ENCODE assay signal across 7 mouse cellular contexts in genomic region chr7:30588676-30589434, GRCm38 (mm10). TPM values are rescaled to one million over a fixed set of nuclear protein-coding genes. Genes with fewer than 3 reads are reported as not detected.
A peak's percentile ranks its signal among the peaks of the same experiment; 100 is the strongest.
DNase-seq lines count a peak whose midpoint lies in the region; ATAC-seq and TF ChIP-seq lines count a peak whose summit lies in the region.

Gene Kmt2b, minus strand, starts transcription at chr7:30588726.

- H3K4me1 ChIP-seq in embryonic facial prominence, embryonic 10.5 days: peaks cover 24% of the 10 kb centered on the region
- no peaks in the 10 kb centered on the region for H3K4me1 ChIP-seq in intestine, postnatal 0 days (replicated peaks; ENCODE audit: control insufficient read depth, insufficient read depth, low read length)
- peaks cover 23% of the 10 kb centered on the region for H3K4me1 ChIP-seq in midbrain, embryonic 12.5 days
- peaks cover 15% of the 10 kb centered on the region for H3K4me1 ChIP-seq in small intestine, adult 2 months (ENCODE audit: control insufficient read depth, insufficient read depth, insufficient read length, low read length)

- H3K4me2 ChIP-seq in intestine, postnatal 0 days (replicated peaks; ENCODE audit: low read depth): peak within 1 kb of the TSS; percentile 67
- peak within 1 kb of the TSS; percentile 90 for H3K4me2 ChIP-seq in midbrain, embryonic 12.5 days (replicated peaks)

- under 1% methylated on average over 66 of the region's 68 CpGs for WGBS in embryonic facial prominence, embryonic 10.5 days
- under 1% methylated on average over 49 of the region's 68 CpGs for WGBS in intestine, postnatal 0 days
- under 1% methylated on average over 58 of the region's 68 CpGs for WGBS in midbrain, embryonic 12.5 days
- under 1% methylated on average over 60 of the region's 68 CpGs for WGBS in small intestine, adult 2 months

- intact Hi-C loops in left cerebral cortex, postnatal 4 days (cut with DNase I): no loop called here

- no peaks in the 10 kb centered on the region for H3K27me3 ChIP-seq in embryonic facial prominence, embryonic 10.5 days (replicated peaks; ENCODE audit: low read depth, poor library complexity, severe bottlenecking)
- no peaks in the 10 kb centered on the region for H3K27me3 ChIP-seq in intestine, postnatal 0 days (replicated peaks; ENCODE audit: control insufficient read depth, insufficient read depth, low read length)
- H3K27me3 ChIP-seq in midbrain, embryonic 12.5 days: no peaks in the 10 kb centered on the region
- H3K27me3 ChIP-seq in small intestine, adult 2 months (ENCODE audit: control insufficient read depth, insufficient read depth, low read length): no peaks in the 10 kb centered on the region

- TF ChIP-seq POLR2A in small intestine, adult 2 months (IDR thresholded peaks at IDR 0.05; ENCODE audit: low read depth, low read length): peak; percentile 71

- H3K27ac ChIP-seq in embryonic facial prominence, embryonic 10.5 days (replicated peaks): peak within 1 kb of the TSS; percentile 99
- H3K27ac ChIP-seq in intestine, postnatal 0 days (ENCODE audit: low read depth, low read length): peak within 1 kb of the TSS; percentile 87
- H3K27ac ChIP-seq in midbrain, embryonic 12.5 days (replicated peaks): peak within 1 kb of the TSS; percentile 94
- H3K27ac ChIP-seq in small intestine, adult 2 months (ENCODE audit: insufficient read depth, low read depth, low read length): peak within 1 kb of the TSS; percentile 79

- peak; percentile 97 for DNase-seq in adrenal gland, postnatal 10 days
- DNase-seq in embryonic facial prominence, embryonic 10.5 days (ENCODE audit: low spot score): peak; percentile 99
- peak; percentile 92 for DNase-seq in gonadal fat pad, adult 2 months (ENCODE audit: low read depth)
- DNase-seq in left cerebral cortex, postnatal 4 days: peak; percentile 98

- ATAC-seq in intestine, postnatal 0 days: peak; percentile 94
- peak; percentile 96 for ATAC-seq in midbrain, embryonic 12.5 days (ENCODE audit: low FRiP score, low read depth)

- H3K9ac ChIP-seq in intestine, postnatal 0 days (ENCODE audit: low read depth, low read length): peak within 1 kb of the TSS; percentile 92
- H3K9ac ChIP-seq in midbrain, embryonic 12.5 days (replicated peaks): peak within 1 kb of the TSS; percentile 100

- peaks cover 33% of the 10 kb centered on the region for H3K36me3 ChIP-seq in embryonic facial prominence, embryonic 10.5 days (replicated peaks)
- peaks cover 29% of the 10 kb centered on the region for H3K36me3 ChIP-seq in intestine, postnatal 0 days (ENCODE audit: control insufficient read depth, insufficient read depth)
- H3K36me3 ChIP-seq in midbrain, embryonic 12.5 days: peaks cover 31% of the 10 kb centered on the region
- H3K36me3 ChIP-seq in small intestine, adult 2 months (ENCODE audit: control insufficient read depth, insufficient read depth, low read length): peaks cover 25% of the 10 kb centered on the region

- H3K9me3 ChIP-seq in embryonic facial prominence, embryonic 10.5 days: no peaks in the 10 kb centered on the region
- no peaks in the 10 kb centered on the region for H3K9me3 ChIP-seq in intestine, postnatal 0 days (ENCODE audit: control insufficient read depth)
- no peaks in the 10 kb centered on the region for H3K9me3 ChIP-seq in midbrain, embryonic 12.5 days

- peak within 1 kb of the TSS; percentile 99 for H3K4me3 ChIP-seq in embryonic facial prominence, embryonic 10.5 days
- peak within 1 kb of the TSS; percentile 81 for H3K4me3 ChIP-seq in intestine, postnatal 0 days (ENCODE audit: low read depth, low read length)
- H3K4me3 ChIP-seq in midbrain, embryonic 12.5 days: peak within 1 kb of the TSS; percentile 98
- H3K4me3 ChIP-seq in small intestine, adult 2 months (ENCODE audit: low read depth, low read length): peak within 1 kb of the TSS; percentile 94

- 0 out of 2 replicates have a peak, but pooled peaks have one; percentile 13 for TF ChIP-seq CTCF in intestine, postnatal 0 days (IDR thresholded peaks at IDR 0.05; ENCODE audit: low read depth)
- no peak for TF ChIP-seq CTCF in small intestine, adult 2 months (IDR thresholded peaks at IDR 0.05; ENCODE audit: extremely low read depth, insufficient read length, insufficient replicate concordance, low read depth, low read length)

RNA-seq across cellular contexts. Expression of gene Kmt2b, which starts in this region (rescaled TPM):
- 10 to 100 TPM; 34.9 to 48.7 TPM for total RNA-seq in adrenal gland, postnatal 10 days (2021)
- polyA plus RNA-seq in embryonic facial prominence, embryonic 10.5 days (2016; fragmentation: Nextera tagmentation; extraction: Ambion mirVana): 8.9 and 10.2 TPM in 2 replicates
- 37.4 and 45.6 TPM in 2 replicates for polyA plus RNA-seq in gonadal fat pad, adult 2 months (2012; rRNA removed)
- 5.6 and 5.8 TPM in 2 replicates for polyA plus RNA-seq in intestine, postnatal 0 days (2015; fragmentation: Nextera tagmentation; extraction: Ambion mirVana)
- total RNA-seq in left cerebral cortex, postnatal 4 days (2021): 10 to 100 TPM; 69.9 to 79.7 TPM
- 11.4 and 13.6 TPM in 2 replicates for polyA plus RNA-seq in midbrain, embryonic 12.5 days (2016; fragmentation: Nextera tagmentation; extraction: Ambion mirVana)
- 21.4 and 38.1 TPM in 2 replicates for polyA plus RNA-seq in small intestine, adult 2 months (2012; rRNA removed)

Comparison
In these comparisons a context has a peak if more than half of its experiments do, and no peak if none do; other contexts are left out.
1. Peak in every context shown above with its lines: DNase-seq, ATAC-seq, H3K4me3 ChIP-seq and H3K27ac ChIP-seq.